Mouse (Mus musculus): ENCODE results near the gene Vps35l.

Gene Vps35l

GRCm38 (mm10) chr7:118733225-118733624 is 6.8 kb upstream of the Vps35l start:
- DNase-seq (ENCODE audit: low spot score): no peak

DNA sequence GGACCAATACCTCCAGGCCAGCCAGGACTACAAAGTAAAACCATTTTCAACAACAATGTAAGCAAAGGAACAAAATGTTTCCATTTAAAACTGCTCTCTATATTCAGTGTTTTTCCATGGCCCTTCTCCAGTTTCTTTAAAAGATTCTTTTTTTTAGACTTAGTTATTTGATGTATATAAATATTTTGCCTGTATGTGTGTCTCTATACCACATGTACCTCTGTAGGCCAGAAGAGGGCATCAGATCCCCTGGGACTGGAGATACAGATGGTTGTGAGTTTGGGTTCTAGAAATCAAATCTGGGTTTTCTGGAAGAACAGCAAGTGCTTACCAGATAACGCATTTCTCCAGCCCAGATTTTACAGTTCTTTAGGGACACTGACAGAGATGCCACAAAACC is 1.3 kb upstream of the Vps35l start:
- DNase-seq (ENCODE audit: low spot score): no peak

DNA sequence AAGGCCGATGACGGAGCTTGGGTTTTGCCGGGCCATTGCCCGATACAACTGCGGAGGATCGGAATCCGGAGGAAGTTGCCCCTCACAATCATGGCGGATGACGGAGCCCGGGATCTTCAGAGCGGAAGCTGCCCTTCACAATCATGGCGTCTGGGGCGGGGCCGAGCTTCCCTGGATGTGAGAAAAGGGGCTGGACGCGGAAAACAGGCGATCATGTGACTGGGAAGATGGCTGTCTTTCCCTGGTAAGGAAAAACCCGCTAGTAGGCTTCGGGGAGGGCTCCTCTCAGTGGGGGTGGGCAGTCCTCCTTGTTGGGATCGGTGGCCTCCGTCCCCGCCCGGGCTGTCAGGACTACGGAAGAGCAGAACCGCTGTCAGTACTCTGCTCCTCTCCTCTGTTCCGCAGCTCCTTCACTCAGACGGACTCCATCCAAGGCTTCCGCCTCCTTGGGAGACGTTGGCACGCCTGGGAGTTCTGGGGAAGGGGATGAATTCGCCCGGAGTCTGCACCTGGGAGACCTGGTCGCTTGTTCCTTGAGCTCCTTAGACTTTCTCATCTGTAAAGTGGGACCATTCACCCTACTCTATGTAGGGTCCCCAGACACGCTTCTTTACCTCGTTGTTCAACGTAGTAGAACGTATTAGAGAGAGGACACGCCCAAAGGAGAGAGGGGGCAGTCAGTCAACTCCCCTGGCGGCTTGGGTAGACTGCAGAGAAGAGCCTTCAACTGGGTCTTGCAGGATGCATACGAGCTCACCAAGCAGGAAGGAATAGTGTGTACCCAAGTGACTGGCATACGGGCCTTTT is 709 bp downstream of the Vps35l start:
- peak; percentile 96 for DNase-seq (ENCODE audit: low spot score)

GRCm38 (mm10) chr7:118742278-118742677 is 2.3 kb downstream of the Vps35l start:
- DNase-seq (ENCODE audit: low spot score): no peak

GRCm38 (mm10) chr7:118744766-118745165 is 4.7 kb downstream of the Vps35l start:
- DNase-seq (ENCODE audit: low spot score): no peak

DNA sequence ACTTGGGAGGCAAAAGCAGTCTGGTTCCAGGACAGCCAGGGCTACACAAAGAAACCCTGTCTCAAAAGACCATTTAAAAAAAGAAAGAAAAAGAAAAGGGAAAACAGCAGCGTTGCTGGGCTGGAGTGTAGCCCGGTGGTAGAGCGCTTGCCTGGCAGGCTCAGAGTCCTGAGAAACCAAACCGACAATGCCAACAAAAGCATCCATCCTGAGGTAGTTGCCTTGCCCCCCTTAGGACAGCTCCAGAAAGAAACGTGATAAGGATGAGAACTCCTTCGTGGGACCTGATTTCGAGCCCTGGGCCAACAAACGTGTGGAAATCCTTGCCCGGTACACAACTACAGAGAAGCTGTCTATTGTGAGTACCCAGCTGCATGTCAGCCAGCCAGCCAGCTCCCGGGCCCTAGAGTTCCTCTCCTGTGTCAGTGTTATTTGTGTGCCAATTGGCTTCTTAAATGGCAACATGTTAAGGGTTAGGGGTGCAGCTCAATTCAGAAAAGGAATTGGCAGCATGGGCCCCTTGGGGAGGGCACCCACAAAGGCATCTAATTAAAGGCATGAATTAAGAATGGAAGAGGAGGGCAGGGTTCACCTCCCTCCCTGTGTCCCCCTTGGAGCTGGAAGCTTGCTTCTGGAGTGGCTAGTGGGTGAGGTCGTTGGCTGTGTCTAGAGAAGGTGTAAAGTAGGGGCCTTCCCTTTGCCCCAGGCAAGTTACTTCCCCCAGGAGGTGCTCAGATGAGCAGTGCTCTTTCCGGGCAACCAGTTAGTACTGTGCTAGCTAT is 8.1 kb downstream of the Vps35l start:
- no peak for DNase-seq (ENCODE audit: low spot score)

DNA sequence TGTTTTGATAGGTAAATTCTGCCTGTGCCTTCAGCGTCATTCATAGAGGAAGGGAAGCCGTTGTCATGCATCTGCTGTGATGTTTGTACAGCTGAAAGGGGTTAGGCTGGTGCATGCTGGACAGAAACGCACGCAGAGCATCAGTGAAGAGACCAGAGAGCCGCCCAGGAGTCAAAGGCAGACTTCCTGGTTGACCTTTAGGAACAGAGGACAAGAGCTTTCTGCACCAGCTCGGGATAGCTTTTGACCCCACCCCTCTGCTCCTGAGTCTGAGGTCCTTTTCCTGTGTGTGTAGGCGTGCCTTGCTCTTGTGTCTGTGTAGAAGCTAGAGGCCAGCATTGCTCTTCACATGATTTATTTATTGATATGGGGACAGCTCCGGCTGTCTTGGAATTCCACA is 9.7 kb downstream of the Vps35l start:
- DNase-seq (ENCODE audit: low spot score): no peak

- no peak for DNase-seq (ENCODE audit: low spot score)
Measured at GRCm38 (mm10) chr7:118751625-118752024, 11.6 kb downstream of the Vps35l start.

DNA sequence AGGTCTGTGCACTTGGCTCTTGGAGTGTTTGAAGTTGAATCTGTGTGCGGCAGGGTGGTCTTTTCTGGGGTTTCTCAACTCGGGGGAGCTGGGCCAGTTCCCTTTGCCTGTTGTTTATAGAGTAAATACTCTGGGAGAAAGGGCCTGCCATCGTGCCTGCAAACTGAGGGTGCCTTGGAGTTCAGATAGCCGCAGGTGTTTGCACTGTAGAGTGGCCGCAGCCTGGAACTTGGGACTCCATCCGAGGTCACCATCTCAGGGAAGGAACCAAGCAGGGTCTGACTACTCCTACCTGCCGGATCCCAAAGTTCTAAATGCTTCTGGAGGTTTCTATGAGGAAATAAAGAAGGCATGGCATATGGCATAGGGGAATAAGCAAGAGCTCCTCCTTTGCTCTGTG is 15.7 kb downstream of the Vps35l start:
- DNase-seq (ENCODE audit: low spot score): no peak

DNA sequence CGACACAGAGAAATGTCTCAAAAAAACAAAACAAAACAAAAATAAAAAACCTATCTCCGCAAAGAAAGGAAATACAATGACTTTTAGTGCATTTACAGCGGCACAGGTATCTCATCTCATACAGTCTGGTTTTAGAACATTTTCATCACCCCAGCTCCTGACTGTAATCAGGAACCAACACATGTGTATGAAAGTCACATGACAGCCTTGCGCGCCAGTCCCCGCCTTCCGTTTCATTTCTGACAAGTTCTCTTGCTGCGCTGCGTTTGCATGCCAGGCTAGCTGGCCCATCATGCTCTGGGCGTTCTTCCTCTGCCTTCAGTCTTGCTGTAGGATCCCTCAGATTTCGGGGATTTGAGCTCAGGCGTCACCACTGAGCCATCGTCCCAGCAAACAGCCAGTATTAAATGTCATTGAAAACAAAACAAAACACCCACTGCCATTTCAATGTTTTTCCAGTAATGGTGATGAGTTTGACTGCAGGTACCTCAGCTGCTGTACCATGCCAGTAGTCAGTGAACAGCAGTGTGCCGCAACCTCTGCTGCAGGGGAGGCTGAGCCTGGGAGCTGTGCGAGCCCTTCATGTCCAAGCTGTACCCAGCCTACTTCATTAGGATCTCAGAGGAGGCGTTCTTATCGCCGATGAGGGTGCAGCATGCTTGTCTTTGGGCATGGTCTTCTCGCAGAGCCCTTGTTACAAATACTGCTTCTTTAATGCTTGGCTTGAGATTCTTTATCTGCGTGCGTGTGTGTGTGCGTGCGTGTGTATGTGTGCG is 16.7 kb downstream of the Vps35l start:
- DNase-seq (ENCODE audit: low spot score): no peak

DNA sequence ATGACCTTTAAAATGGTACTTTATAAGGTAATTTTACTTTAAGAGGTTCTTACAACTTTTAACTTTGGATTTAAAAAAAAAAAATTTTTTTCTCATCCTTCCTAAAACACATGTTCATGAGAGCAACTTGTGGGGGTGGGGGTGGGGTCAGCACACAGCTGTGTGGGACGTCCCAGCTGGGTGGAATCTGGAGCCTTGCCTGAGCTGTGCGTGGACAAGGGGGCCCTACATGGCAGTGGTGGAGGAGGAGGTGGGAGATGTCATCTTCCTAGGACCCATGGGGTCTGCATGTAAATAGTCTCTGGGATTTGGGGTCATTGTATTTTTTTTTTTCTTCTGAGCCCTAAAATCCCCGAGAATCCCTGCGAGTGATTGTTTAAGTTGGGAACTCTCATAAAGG is 18.3 kb downstream of the Vps35l start:
- DNase-seq (ENCODE audit: low spot score): no peak

- no peak for DNase-seq (ENCODE audit: low spot score)
Measured at GRCm38 (mm10) chr7:118759372-118759771, 19.3 kb downstream of the Vps35l start.

GRCm38 (mm10) chr7:118763939-118764338 is 23.9 kb downstream of the Vps35l start:
- peak; percentile 53 for DNase-seq (ENCODE audit: low spot score)

- peak; percentile 47 for DNase-seq (ENCODE audit: low spot score)
Measured at GRCm38 (mm10) chr7:118764725-118765124, 24.7 kb downstream of the Vps35l start.

DNA sequence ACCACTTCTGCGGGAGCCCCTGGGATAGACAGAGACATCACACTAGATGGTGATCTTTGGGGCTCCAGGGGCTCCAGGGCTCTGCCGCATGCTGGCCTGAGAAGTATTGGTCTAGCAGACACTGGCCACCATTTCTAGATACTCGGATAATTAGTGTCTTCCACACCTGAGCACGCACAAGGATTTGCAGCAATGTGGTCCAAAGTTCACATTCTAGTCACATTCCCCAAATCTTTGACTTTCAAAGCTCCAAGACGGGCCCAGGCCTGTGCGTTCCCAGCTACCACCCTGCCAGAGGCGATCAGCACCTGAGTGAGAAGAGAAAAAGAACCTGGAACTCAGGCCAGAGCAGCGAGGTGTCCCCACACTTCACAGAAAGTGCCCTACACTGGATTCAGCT is 25.6 kb downstream of the Vps35l start:
- peak; percentile 60 for DNase-seq (ENCODE audit: low spot score)

DNA sequence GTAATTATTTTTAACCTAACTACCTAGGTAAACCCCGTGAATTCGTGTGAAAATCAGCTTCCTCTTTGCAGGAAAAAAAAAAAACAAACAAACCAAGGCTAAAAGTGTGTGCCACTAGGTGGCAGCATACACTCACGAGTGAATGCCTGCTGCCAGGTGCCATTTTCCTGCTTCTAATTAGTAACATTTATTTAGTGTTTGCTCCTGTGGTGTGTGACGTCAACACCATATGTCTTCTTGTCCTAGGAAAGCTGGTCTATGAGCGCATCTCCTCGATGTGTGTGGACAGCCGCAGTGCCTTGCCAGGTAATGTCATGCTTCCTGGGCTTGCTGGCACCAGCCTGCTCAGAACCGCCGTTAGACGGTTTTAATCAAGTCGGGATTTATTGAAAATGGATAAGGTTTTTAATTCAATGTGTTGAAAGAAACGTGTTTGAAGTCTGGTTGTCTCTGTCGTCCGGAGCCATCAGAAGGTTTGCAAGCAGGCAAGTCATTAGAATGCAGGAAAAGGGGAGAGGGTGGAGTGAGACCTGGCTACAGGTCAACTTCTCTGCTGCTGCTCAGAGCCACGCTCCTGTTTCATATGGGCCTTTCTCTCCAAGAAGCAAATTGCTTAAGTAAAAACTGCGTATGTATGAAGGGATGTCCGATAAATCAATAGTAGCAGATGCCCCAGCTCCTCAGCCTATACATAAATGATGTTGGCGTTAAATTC is 26.2 kb downstream of the Vps35l start:
- DNase-seq (ENCODE audit: low spot score): peak; percentile 36

DNA sequence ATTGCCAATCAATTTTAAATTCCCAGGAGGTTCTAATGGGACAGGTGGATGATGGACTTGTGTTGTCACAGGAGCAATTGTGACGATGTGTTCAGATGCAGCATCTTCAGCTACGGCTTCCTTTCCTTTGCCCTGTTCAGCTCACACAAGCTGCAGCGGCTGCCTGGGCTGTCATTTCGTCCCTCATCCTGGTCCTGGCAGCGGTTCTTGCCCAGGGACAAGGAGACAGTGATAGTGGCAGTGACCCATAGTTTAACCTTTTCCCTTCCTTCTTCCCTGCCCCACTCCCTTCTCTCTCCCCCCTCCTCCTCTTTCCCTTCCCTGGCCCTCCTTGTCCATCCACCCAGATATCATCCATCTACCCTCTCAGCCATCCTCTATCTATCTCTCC is 26.8 kb downstream of the Vps35l start:
- DNase-seq (ENCODE audit: low spot score): no peak

- DNase-seq (ENCODE audit: low spot score): no peak
Measured at GRCm38 (mm10) chr7:118769208-118769607, 29.2 kb downstream of the Vps35l start.

DNA sequence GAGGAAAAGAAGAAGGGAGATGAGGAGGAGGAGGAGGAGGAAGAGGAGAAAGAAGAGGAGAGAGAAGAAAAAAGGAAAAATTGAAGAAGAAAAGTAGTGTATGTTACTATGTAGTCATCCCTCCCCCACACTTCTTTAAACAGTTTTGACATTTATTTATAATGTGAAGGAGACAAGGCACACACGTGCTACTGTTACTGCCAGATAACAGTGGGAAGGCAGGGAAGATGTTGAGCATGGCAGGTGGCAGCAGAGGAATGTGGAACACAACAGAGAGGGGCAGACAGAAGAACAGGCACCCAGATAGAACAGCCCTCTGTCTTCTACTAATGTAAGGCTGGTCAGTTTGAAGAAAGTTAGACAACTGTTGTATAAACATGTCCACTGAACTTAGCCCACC is 29.6 kb downstream of the Vps35l start:
- no peak for DNase-seq (ENCODE audit: low spot score)

DNA sequence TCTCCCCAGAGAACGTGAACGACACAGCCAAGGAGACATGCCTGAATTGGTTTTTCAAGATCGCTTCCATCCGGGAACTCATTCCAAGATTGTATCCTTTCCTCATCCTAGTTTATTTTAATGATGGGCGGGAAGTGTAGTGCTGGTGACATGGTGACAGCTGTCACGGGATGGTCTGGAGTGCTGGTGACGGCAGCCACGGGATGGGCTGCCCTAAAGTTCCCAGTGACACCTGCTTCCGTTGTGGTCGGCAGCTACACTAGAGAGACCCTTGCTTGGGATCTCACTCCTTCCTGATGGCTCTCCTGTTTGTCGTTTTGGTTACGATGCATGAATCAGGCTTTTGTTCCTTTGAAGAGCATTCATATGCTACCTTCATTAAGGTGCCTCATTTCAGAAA is 33.0 kb downstream of the Vps35l start:
- DNase-seq (ENCODE audit: low spot score): no peak

GRCm38 (mm10) chr7:118775991-118776390 is 36.0 kb downstream of the Vps35l start:
- DNase-seq (ENCODE audit: low spot score): no peak

- DNase-seq (ENCODE audit: low spot score): no peak
Measured at GRCm38 (mm10) chr7:118776491-118776890, 36.5 kb downstream of the Vps35l start.
